Mouse (Mus musculus) liver, embryonic 11.5 days (tissue): ENCODE data around the gene Sptan1. TPM values are rescaled to one million over a fixed set of nuclear protein-coding genes. Genes with fewer than 3 reads are reported as not detected.

Experiments
- ATAC-seq: fragments of 200-750 bp; cut with Nextera tagmentation; replicated peaks from 2 replicates; pipeline ENCODE4 v1.8.0; 2017; ENCODE audit warnings: moderate number of reproducible peaks, mild to moderate bottlenecking, moderate TSS enrichment, moderate library complexity; ENCODE audit not compliant: low FRiP score
- DNase-seq: peaks from one replicate; pipeline ENCODE4 v3.0.0-alpha.2; 2017; ENCODE audit warnings: low spot score
- H3K27ac ChIP-seq: fragments of 300-500 bp; sonication (generic); 2 replicates; pipeline ENCODE4 v1.5.1; 2014; ENCODE audit warnings: mild to moderate bottlenecking, low read depth, low read length, control low read depth
- H3K27me3 ChIP-seq: fragments of 300-500 bp; sonication (generic); replicated peaks from 2 replicates; pipeline ENCODE4 v1.6.1; 2014; ENCODE audit warnings: low read length, mixed read lengths; ENCODE audit not compliant: control insufficient read depth, insufficient read depth
- H3K36me3 ChIP-seq: fragments of 300-500 bp; sonication (generic); 2 replicates; pipeline ENCODE4 v1.6.1; 2014; ENCODE audit warnings: mild to moderate bottlenecking, low read length, moderate library complexity, mixed read lengths; ENCODE audit not compliant: control insufficient read depth, insufficient read depth
- H3K4me1 ChIP-seq: fragments of 300-500 bp; sonication (generic); replicated peaks from 2 replicates; pipeline ENCODE4 v1.6.1; 2014; ENCODE audit warnings: low read length, mixed read lengths; ENCODE audit not compliant: control insufficient read depth, insufficient read depth
- H3K4me2 ChIP-seq: fragments of 300-500 bp; sonication (generic); 2 replicates; pipeline ENCODE4 v1.6.1; 2014; ENCODE audit warnings: mild to moderate bottlenecking, control low read depth, moderate library complexity
- H3K4me3 ChIP-seq: fragments of 300-500 bp; sonication (generic); 2 replicates; pipeline ENCODE4 v1.5.1; 2014; ENCODE audit warnings: low read depth, low read length, control low read depth
- H3K9ac ChIP-seq: fragments of 300-500 bp; sonication (generic); 2 replicates; pipeline ENCODE4 v1.6.1; 2014; ENCODE audit warnings: low read depth, low read length, control low read depth
- H3K9me3 ChIP-seq: fragments of 300-500 bp; sonication (generic); 2 replicates; pipeline ENCODE4 v1.6.1; 2016; ENCODE audit warnings: low read length, inconsistent platforms, mixed read lengths; ENCODE audit not compliant: control insufficient read depth
- WGBS: fragments of 180-500 bp; shearing (Covaris S2); extraction: QIAGEN DNeasy Blood & Tissue Kit; methylation state at CpG from one replicate; pipeline ENCODE4 v1.1.7; 2014; 5-methylcytosine and 5-hydroxymethylcytosine counted together
- polyA plus RNA-seq: library from polyadenylated mRNA; unstranded; fragments of >200 nt; fragmentation: Nextera tagmentation; extraction: Ambion mirVana; gene quantifications from 2 replicates; pipeline ENCODE4 v1.2.1, GENCODE M21; 2014

Sptan1 gene
- polyA plus RNA-seq, 1 experiment from 2014 or later, result 50.2 TPM

DNA sequence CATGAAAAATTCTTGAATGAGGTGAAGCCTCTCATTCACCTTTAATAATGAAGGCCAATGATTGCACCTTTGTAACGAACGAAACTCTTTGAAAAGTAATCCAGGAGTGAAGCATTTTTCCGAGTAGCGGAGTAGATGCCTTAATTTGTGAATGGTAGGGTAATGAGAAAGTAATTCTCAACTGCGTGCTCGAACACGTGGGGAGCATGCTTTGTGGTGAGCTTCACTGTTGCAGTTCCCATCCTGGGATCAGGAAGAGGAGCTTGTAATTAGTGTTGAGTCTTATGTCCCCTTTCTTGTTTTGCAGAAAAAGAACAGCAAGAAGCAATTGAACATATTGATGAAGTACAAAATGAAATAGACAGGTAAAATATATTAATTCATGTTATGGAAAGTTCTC, 102.6 kb downstream of the Sptan1 start:
- no peaks in the 10 kb centered on the region for H3K27me3 ChIP-seq
- H3K27ac ChIP-seq, result no peak overlapping the region
- peaks cover 24% of the 10 kb centered on the region for H3K4me1 ChIP-seq
- peaks cover 26% of the 10 kb centered on the region for H3K36me3 ChIP-seq
- H3K9me3 ChIP-seq, result no peaks in the 10 kb centered on the region
- peak overlapping the region; percentile 100 for H3K4me3 ChIP-seq
- DNase-seq, result no peak
- peak overlapping the region; percentile 77 for H3K4me2 ChIP-seq
- ATAC-seq, result no peak
- WGBS, result 32% methylated on average over 7 of the region's 7 CpGs
- peak overlapping the region; percentile 99 for H3K9ac ChIP-seq

DNA sequence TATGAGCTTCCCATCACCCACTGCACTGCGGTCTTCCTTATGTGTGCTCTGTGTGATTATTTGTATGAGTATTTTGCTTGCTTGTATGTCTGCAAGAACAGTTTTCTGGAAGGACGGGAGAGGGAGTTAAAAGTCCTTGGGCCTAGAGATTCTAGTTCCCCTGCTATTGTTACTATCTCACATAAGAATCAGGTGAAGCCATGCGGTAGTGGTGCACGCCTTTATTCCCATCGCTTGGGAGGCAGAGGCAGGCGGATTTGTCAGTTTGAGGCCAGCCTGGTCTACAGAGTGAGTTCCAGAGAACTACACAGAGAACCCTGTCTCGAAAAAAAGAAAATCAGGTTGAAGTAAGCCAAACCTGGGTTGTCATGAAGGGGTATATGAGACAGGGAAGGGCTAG, 107.5 kb downstream of the Sptan1 start:
- DNase-seq (no peak), ATAC-seq (no peak)
- H3K27ac ChIP-seq, result no peak overlapping the region
- no peaks in the 10 kb centered on the region for H3K9me3 ChIP-seq
- H3K4me3 ChIP-seq, result no peak overlapping the region
- no peak overlapping the region for H3K4me2 ChIP-seq
- peaks cover 10% of the 10 kb centered on the region for H3K4me1 ChIP-seq
- 71% methylated on average over 7 of the region's 7 CpGs for WGBS
- H3K9ac ChIP-seq, result no peak overlapping the region
- peaks cover 25% of the 10 kb centered on the region for H3K36me3 ChIP-seq
- no peaks in the 10 kb centered on the region for H3K27me3 ChIP-seq

DNA sequence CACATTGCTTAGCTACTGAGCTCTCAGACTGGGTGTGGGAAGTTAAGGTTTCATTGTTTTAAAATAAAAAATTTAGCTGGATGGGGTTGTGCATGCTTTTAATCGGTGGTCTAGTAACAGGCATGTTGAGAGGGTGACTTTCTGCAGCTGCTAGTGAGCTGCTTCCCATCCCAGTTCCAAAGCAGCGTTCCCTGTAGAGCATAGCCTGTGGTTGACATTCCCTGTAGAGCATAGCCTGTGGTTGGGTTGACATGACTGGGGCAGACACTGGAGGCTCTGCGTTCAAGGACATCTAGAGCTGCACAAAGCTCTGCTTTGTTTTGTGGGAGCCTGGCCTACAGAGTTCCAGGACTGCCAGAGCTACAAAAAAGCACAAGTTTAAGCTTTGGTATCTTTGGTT, 107.9 kb downstream of the Sptan1 start:
- Histone ChIP-seq H3K9ac (no peak overlapping the region), H3K27me3 (no peaks in the 10 kb centered on the region), H3K9me3 (no peaks in the 10 kb centered on the region), H3K27ac (no peak overlapping the region), H3K4me1 (peaks cover 9% of the 10 kb centered on the region), H3K4me3 (no peak overlapping the region), H3K4me2 (no peak overlapping the region), H3K36me3 (peaks cover 21% of the 10 kb centered on the region)
- 88% methylated on average over 3 of the region's 3 CpGs for WGBS
- ATAC-seq (no peak), DNase-seq (no peak)

DNA sequence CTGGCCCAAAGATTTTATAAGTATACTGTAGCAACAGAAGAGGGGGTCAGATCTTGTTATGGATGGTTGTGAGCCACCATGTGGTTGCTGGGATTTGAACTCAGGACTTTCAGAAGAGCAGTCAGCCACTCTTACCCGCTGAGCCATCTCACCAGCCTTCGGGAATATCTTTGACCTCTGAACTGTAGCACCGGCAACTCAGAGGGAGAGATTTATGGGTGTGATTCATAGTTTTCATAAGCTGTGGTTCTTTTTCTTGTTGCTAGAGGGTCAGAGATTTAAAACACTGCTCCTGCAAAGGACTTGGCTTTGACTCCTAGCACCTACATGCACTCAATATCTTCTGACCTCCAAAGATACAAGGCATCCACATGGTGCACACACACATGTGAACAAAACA, 110.3 kb downstream of the Sptan1 start:
- 66% methylated on average over 3 of the region's 3 CpGs for WGBS

DNA sequence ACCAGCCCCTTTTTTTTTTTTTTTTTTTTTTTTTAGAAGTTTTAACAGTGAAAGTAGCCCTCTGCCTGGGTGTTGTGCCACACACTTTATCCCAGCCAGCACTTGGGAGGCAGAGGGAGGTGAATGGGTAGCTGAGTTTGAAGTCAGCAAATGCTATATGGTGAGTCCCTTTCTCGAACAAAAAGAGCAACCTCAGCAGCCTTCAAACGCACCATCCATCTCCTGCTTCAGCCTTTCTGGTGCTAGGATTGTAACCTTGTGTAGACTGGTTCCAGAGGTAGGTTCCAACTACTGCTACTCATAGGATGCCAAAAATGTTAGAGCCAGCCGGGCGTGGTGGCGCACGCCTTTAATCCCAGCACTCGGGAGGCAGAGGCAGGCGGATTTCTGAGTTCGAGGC, 111.1 kb downstream of the Sptan1 start:
- Histone ChIP-seq H3K4me2 (no peak overlapping the region), H3K9ac (no peak overlapping the region), H3K27me3 (no peaks in the 10 kb centered on the region), H3K27ac (no peak overlapping the region), H3K4me3 (no peak overlapping the region), H3K9me3 (no peaks in the 10 kb centered on the region), H3K36me3 (peaks cover 5% of the 10 kb centered on the region; the same call in 1 of the 2 replicates), H3K4me1 (peaks cover 8% of the 10 kb centered on the region; the same call in 1 of the 2 replicates)
- no peak for DNase-seq
- ATAC-seq, result no peak
- 85% methylated on average over 8 of the region's 9 CpGs for WGBS

More for the DNA sequence above, 110.3 kb downstream of the Sptan1 start:
- H3K4me1 ChIP-seq, result peaks cover 8% of the 10 kb centered on the region; the same call in 1 of the 2 replicates
- no peak overlapping the region for H3K9ac ChIP-seq
- no peak overlapping the region for H3K27ac ChIP-seq
- H3K36me3 ChIP-seq, result peaks cover 6% of the 10 kb centered on the region
- ATAC-seq (no peak), DNase-seq (no peak)
- H3K4me3 ChIP-seq, result no peak overlapping the region
- no peak overlapping the region for H3K4me2 ChIP-seq
- H3K9me3 ChIP-seq, result no peaks in the 10 kb centered on the region
- no peaks in the 10 kb centered on the region for H3K27me3 ChIP-seq

DNA sequence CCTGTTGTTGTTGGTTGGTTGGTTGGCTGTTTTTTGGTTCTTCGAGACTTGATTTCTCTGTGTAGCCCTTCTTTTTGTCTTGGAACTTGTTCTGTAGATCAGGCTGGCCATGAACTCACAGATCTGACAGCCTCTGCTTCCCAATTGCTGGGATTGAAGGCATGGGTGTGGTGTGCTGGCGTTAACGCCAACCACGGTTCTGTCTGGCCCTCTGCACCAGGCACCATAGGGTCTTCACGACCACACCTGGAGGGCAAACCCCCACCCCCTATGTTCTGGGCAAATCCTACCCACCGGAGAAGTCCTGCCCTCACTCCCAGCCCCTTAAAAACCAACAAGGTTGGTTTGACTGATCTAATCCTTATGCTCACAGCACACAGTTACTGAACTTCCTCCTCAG, 111.6 kb downstream of the Sptan1 start:
- peaks cover 5% of the 10 kb centered on the region; the same call in 1 of the 2 replicates for H3K36me3 ChIP-seq
- ATAC-seq (0 out of 2 replicates have a peak, but pooled peaks have one; percentile 3), DNase-seq (no peak)
- no peak overlapping the region; the same call in 1 of the 2 replicates for H3K27ac ChIP-seq
- peak overlapping the region; percentile 98 for H3K4me2 ChIP-seq
- H3K27me3 ChIP-seq, result no peaks in the 10 kb centered on the region
- H3K4me1 ChIP-seq, result peaks cover 8% of the 10 kb centered on the region; the same call in 1 of the 2 replicates
- peak overlapping the region; percentile 71; the same call in 1 of the 2 replicates for H3K4me3 ChIP-seq
- H3K9me3 ChIP-seq, result no peaks in the 10 kb centered on the region
- H3K9ac ChIP-seq, result peak overlapping the region; percentile 43; the same call in 1 of the 2 replicates
- 58% methylated on average over 6 of the region's 6 CpGs for WGBS

DNA sequence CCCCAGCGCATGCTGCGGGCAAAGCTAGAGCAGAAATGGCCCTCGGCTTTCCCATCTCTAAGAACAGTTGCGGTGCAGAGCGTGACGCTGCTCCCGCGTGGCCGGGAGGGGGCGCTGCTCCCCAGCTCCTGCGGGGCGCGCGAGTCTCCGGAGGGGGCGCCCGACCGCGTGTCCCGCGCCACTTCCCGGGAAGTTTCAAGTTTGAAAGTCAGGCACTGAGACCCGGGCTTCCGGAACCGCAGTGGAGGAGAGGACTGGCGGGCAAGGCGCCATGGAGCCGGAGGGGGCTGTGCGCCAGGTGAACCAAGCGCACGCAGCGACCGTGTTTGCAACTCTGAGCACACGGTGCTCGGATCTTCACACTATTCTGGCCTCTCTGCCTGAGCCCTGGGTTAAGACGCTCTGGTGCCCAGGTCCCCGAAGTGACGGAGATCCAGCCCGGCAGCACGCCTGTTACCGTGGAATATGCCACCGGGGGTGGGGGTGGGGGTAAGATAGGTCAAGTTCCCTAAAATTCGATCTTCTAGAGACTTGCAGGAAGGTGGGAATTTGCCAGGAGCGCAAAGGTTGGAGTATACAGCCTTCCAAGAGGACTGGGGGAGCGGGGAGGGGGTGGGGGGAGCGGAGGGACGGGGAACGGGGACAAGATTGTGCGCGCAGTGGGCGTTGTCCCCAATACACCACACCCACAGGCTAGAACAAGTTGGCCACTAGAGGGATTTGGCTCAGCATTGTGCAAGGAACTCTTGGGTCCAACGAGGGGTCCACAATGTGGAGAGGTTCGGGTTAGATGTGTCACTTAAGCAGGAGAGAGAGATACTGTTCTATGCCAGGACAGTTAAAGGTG, 112.4 kb downstream of the Sptan1 start, which contains the start of gene Pkn3:
Gene Pkn3, plus strand, starts transcription at position 183 of the 847 bp plus-strand sequence.
- H3K36me3 ChIP-seq, result peaks cover 2% of the 10 kb centered on the region; the same call in 1 of the 2 replicates
- peak; percentile 75 for ATAC-seq
- under 1% methylated on average over 53 of the region's 53 CpGs for WGBS

DNA sequence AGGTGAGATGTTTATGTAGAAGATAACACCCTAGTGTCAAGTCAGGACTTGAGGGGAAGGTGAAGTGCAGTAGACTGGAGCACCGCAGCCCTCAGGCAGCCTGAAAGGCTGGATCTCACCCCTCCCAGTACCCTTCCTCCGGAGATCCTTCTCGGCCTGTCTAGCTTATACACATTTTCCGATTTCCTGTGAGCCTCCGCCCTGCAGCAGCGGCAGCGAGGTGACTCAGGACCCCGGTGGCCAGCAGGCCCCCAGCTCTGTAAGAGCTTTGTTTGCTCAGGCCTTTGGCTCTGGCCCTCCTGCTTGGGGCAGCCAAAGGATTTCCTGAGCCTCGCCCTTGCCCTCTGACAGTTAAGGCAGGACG, 113.0 kb downstream of the Sptan1 start:
- Histone ChIP-seq H3K9ac (peak overlapping the region; percentile 82; the same call in 1 of the 2 replicates), H3K4me2 (peak overlapping the region; percentile 98), H3K36me3 (no peaks in the 10 kb centered on the region), H3K27ac (peak overlapping the region; percentile 88), H3K27me3 (no peaks in the 10 kb centered on the region), H3K4me3 (peak overlapping the region; percentile 71), H3K4me1 (peaks cover 8% of the 10 kb centered on the region; the same call in 1 of the 2 replicates), H3K9me3 (no peaks in the 10 kb centered on the region)
- peak; percentile 24 for ATAC-seq
- 15% methylated on average over 10 of the region's 10 CpGs for WGBS
- DNase-seq, result no peak

More for the DNA sequence above, 112.4 kb downstream of the Sptan1 start, which contains the start of gene Pkn3:
- Histone ChIP-seq H3K4me3 (peak within 1 kb of the TSS; percentile 71), H3K27me3 (no peaks in the 10 kb centered on the region), H3K27ac (peak within 1 kb of the TSS; percentile 88), H3K4me1 (peaks cover 8% of the 10 kb centered on the region; the same call in 1 of the 2 replicates), H3K4me2 (peak within 1 kb of the TSS; percentile 98), H3K9ac (peak within 1 kb of the TSS; percentile 82), H3K9me3 (no peaks in the 10 kb centered on the region)
- DNase-seq, result peak; percentile 87
